Mouse (Mus musculus): ENCODE measurements around the gene Cyb561a3. TPM values are rescaled to one million over a fixed set of nuclear protein-coding genes. Genes with fewer than 3 reads are reported as not detected.

Gene Cyb561a3
- polyA plus RNA-seq (2021; fragmentation: Nextera tagmentation) = 20.8 and 21.5 TPM in 2 replicates
- long read RNA-seq, experiment 1, transcript Cyb561a3-209 (8 exons, 3,130 nt) = major isoform, 30 of 75 reads
- long read RNA-seq, experiment 1, transcript Cyb561a3-201 (7 exons, 1,474 nt) = minor isoform, 28 of 75 reads
- long read RNA-seq, experiment 1, partial matches to known transcripts = 5 of 75 reads
- long read RNA-seq, experiment 1, other reads (novel, unspliced or antisense) = 12 of 75 reads
- long read RNA-seq, experiment 2, transcript Cyb561a3-209 (8 exons, 3,130 nt) = major isoform, 5 of 19 reads
- long read RNA-seq, experiment 2, partial matches to known transcripts = 0 of 19 reads
- long read RNA-seq, experiment 2, other reads (novel, unspliced or antisense) = 11 of 19 reads

DNA sequence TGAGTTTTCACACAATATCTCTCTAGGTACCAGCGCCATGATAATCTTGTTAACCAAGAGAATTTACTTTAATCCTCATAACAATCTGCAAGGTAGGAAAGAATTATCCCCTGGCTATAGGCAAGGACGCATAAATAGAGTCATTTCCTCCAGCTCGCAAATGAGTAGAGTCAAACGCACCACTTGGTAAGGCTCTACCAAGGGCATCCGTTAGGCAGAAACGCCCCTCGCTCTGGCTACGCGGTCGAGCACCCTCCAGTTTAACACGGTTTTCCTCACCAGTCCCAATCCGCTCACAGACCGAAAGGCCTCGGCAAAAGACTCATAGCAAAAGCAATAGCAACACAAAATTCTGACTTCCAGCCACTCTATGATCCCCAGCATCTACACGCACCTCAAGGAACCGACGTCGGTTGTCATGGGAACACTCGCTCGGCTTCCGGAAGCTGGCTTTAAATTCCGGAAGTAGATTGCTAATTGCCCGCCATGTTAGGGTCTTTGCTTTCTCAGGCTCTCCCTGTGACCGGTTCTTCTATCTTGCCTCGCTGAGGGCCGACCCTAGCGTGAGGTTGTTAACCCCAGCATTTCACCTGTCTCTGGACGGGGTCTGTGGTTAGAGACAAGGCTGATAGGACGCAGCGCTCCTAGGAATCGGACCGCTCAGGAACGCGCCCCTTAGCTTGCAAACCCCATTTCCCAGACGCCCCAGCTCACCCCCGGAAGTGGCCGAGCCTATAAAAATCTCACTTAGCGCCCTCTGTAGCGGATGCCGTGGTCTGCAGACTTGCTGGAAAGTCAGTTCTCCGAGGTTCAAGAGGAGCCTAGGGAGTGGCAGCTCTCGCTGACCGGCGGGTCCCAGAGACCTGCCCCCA, at the start of gene Cyb561a3, which contains the start of gene Tmem138:
TSS of gene Cyb561a3 (plus strand) at position 483 of the 872 bp plus-strand sequence.
TSS of gene Tmem138 (minus strand) at position 673 of the 872 bp plus-strand sequence.

GRCm38 (mm10) chr19:10555624-10556510, 21.1 kb upstream of the Cyb561a3 start, which contains the start of gene Tmem216:
Gene Tmem216 (minus strand): TSS chr19:10556238.

GRCm38 (mm10) chr19:10605293-10605900, 28.4 kb downstream of the Cyb561a3 start, which contains the start of the genes Ddb1 and Tkfc:
Gene Ddb1 (plus strand): TSS chr19:10605327.
Gene Tkfc (minus strand): TSS chr19:10605654.

DNA sequence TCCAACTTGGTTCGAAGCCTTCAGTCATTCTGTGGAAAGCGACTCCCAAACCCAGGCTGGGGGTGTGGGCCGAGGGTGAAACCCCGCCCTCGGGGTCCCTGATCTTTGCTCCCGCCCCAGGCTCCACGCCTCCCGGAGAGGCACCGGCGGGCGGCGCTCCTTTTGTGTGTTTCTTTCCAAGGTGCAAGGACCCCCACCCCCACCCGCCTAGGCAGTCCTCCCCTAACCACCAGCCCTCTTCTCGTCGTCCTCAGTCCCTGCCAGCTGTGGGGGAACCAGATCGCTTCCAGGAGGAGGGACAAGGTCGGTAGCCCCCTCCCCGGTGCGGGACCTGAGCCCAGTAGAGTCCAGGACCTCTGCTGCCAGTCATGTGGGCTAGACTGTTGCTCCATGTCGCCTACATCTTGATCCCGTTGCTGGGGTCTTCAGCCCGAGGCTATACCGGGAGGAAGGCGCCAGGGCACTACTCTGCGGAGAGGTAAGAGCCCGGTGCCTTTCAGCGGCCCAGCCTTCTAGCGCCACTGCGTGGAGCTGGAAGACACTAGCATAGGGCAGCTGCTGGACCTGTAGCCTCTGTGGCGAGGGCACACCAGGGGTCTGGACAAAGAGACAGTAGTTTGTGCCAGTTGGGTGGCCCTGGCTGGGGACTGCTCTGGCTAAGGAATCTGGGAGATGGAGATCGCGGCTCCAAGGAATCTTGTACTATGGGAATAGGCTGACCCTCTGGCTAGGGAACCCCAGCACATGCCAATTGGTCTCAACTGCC, 57.3 kb downstream of the Cyb561a3 start, which contains the start of gene Vwce:
TSS of gene Vwce (plus strand) at position 108 of the 766 bp plus-strand sequence.

Other genes with a start within 250 kb of the Cyb561a3 start
- gene Syt7, start 188.1 kb upstream of the Cyb561a3 start, polyA plus RNA-seq (2021; fragmentation: Nextera tagmentation) = 9.2 and 12.1 TPM in 2 replicates
- gene Lrrc10b, start 119.7 kb upstream of the Cyb561a3 start, polyA plus RNA-seq (2021; fragmentation: Nextera tagmentation) = 2.9 and 3.6 TPM in 2 replicates
- gene Ppp1r32, start 94.2 kb upstream of the Cyb561a3 start, polyA plus RNA-seq (2021; fragmentation: Nextera tagmentation) = 0.77 and 0.99 TPM in 2 replicates
- gene Cpsf7, start 51.9 kb upstream of the Cyb561a3 start, polyA plus RNA-seq (2021; fragmentation: Nextera tagmentation) = 8.3 and 20.8 TPM in 2 replicates
- gene Sdhaf2, start 51.0 kb upstream of the Cyb561a3 start, polyA plus RNA-seq (2021; fragmentation: Nextera tagmentation) = 65.6 and 71.1 TPM in 2 replicates
- gene Tmem216, start 20.9 kb upstream of the Cyb561a3 start, polyA plus RNA-seq (2021; fragmentation: Nextera tagmentation) = 16.5 and 18.8 TPM in 2 replicates
- gene Tmem138, start 190 bp downstream of the Cyb561a3 start, polyA plus RNA-seq (2021; fragmentation: Nextera tagmentation) = 16.4 and 16.5 TPM in 2 replicates
- 49.1 and 60.4 TPM in 2 replicates for gene Ddb1, start 28.2 kb downstream of the Cyb561a3 start, polyA plus RNA-seq (2021; fragmentation: Nextera tagmentation)
- gene Tkfc, start 28.5 kb downstream of the Cyb561a3 start, polyA plus RNA-seq (2021; fragmentation: Nextera tagmentation) = 1.7 and 5.6 TPM in 2 replicates
- gene Vwce, start 57.0 kb downstream of the Cyb561a3 start, polyA plus RNA-seq (2021; fragmentation: Nextera tagmentation) = 0.48 TPM in 1 of 2 replicates, not detected in the other
- not detected in 2 replicates for gene Pga5, start 100.9 kb downstream of the Cyb561a3 start, polyA plus RNA-seq (2021; fragmentation: Nextera tagmentation)
- 20.3 and 26.0 TPM in 2 replicates for gene Vps37c, start 111.6 kb downstream of the Cyb561a3 start, polyA plus RNA-seq (2021; fragmentation: Nextera tagmentation)
- not detected in 2 replicates for gene Cd5, start 161.8 kb downstream of the Cyb561a3 start, polyA plus RNA-seq (2021; fragmentation: Nextera tagmentation)

Measured in left cerebral cortex, adult 6 months (tissue).